Mouse (Mus musculus) stomach, embryonic 14.5 days (tissue): ENCODE data around the gene Xpr1. TPM values are rescaled to one million over a fixed set of nuclear protein-coding genes. Genes with fewer than 3 reads are reported as not detected.

Experiments
- ATAC-seq: fragments of 200-750 bp; cut with Nextera tagmentation; 2 replicates; pipeline ENCODE4 v1.8.0; 2017; ENCODE audit warnings: low read depth, moderate TSS enrichment; ENCODE audit not compliant: insufficient number of reproducible peaks, insufficient read depth, low FRiP score
- H3K27ac ChIP-seq: fragments of 300-500 bp; sonication (generic); 2 replicates; pipeline ENCODE4 v1.5.1; 2014; ENCODE audit warnings: mild to moderate bottlenecking, low read length, moderate library complexity, mixed read lengths
- H3K27me3 ChIP-seq: fragments of 300-500 bp; sonication (generic); 2 replicates; pipeline ENCODE4 v1.6.1; 2014; ENCODE audit warnings: low read length, control low read depth, mixed read lengths; ENCODE audit not compliant: control insufficient read depth, insufficient read depth
- H3K36me3 ChIP-seq: fragments of 300-500 bp; sonication (generic); 2 replicates; pipeline ENCODE4 v1.6.1; 2014; ENCODE audit warnings: mild to moderate bottlenecking, control low read depth, low read length, moderate library complexity, mixed read lengths; ENCODE audit not compliant: control insufficient read depth, insufficient read depth
- H3K4me1 ChIP-seq: fragments of 300-500 bp; sonication (generic); 2 replicates; pipeline ENCODE4 v1.6.1; 2014; ENCODE audit warnings: low read length, control low read depth, mixed read lengths; ENCODE audit not compliant: control insufficient read depth, insufficient read depth
- H3K4me2 ChIP-seq: fragments of 300-500 bp; sonication (generic); replicated peaks from 2 replicates; pipeline ENCODE4 v1.6.1; 2014; ENCODE audit warnings: low read depth, low read length, control low read depth
- H3K4me3 ChIP-seq: fragments of 300-500 bp; sonication (generic); 2 replicates; pipeline ENCODE4 v1.5.1; 2014; ENCODE audit warnings: low read depth, low read length, control low read depth
- H3K9ac ChIP-seq: fragments of 300-500 bp; sonication (generic); replicated peaks from 2 replicates; pipeline ENCODE4 v1.6.1; 2014; ENCODE audit warnings: low read depth, mild to moderate bottlenecking, control low read depth, low read length, moderate library complexity, mixed read lengths
- H3K9me3 ChIP-seq: fragments of 300-500 bp; sonication (generic); 2 replicates; pipeline ENCODE4 v1.6.1; 2016; ENCODE audit warnings: low read depth, low read length, control low read depth; ENCODE audit not compliant: control insufficient read depth
- WGBS: fragments of 180-500 bp; shearing (Covaris S2); extraction: QIAGEN DNeasy Blood & Tissue Kit; methylation state at CpG from one replicate; pipeline ENCODE4 v1.1.7; 2014; 5-methylcytosine and 5-hydroxymethylcytosine counted together
- polyA plus RNA-seq: library from polyadenylated mRNA; unstranded; fragments of >200 nt; fragmentation: Nextera tagmentation; extraction: Ambion mirVana; gene quantifications from 2 replicates; pipeline ENCODE4 v1.2.1, GENCODE M21; 2014

Gene Xpr1
- polyA plus RNA-seq, 1 experiment from 2014 or later: 12.5 TPM

- 68% methylated on average over 13 of the region's 13 CpGs for WGBS
- no peaks in the 10 kb centered on the region for H3K27me3 ChIP-seq
- H3K4me1 ChIP-seq: no peaks in the 10 kb centered on the region
- no peak overlapping the region for H3K9ac ChIP-seq
- no peaks in the 10 kb centered on the region for H3K36me3 ChIP-seq
- ATAC-seq: no peak
- no peak overlapping the region for H3K4me3 ChIP-seq
- no peak overlapping the region for H3K27ac ChIP-seq
- no peak overlapping the region for H3K4me2 ChIP-seq
- no peaks in the 10 kb centered on the region for H3K9me3 ChIP-seq
Measured at GRCm38 (mm10) chr1:155442521-155443001, 25.3 kb upstream of the Xpr1 start.

GRCm38 (mm10) chr1:155439551-155439950, 22.3 kb upstream of the Xpr1 start:
- Histone ChIP-seq H3K9ac (no peak overlapping the region), H3K27ac (no peak overlapping the region), H3K27me3 (no peaks in the 10 kb centered on the region), H3K36me3 (no peaks in the 10 kb centered on the region), H3K4me2 (no peak overlapping the region), H3K4me3 (no peak overlapping the region), H3K4me1 (no peaks in the 10 kb centered on the region), H3K9me3 (no peaks in the 10 kb centered on the region)
- 49% methylated on average over 7 of the region's 7 CpGs for WGBS
- ATAC-seq: no peak

- H3K4me2 ChIP-seq: no peak overlapping the region
- 35% methylated on average over 3 of the region's 3 CpGs for WGBS
- H3K4me1 ChIP-seq: no peaks in the 10 kb centered on the region
- no peaks in the 10 kb centered on the region for H3K27me3 ChIP-seq
- H3K27ac ChIP-seq: no peak overlapping the region
- H3K9me3 ChIP-seq: no peaks in the 10 kb centered on the region
- no peaks in the 10 kb centered on the region for H3K36me3 ChIP-seq
- no peak for ATAC-seq
- H3K4me3 ChIP-seq: no peak overlapping the region
- H3K9ac ChIP-seq: no peak overlapping the region
Measured at GRCm38 (mm10) chr1:155438525-155438924, 21.3 kb upstream of the Xpr1 start.

GRCm38 (mm10) chr1:155429304-155429703, 12.1 kb upstream of the Xpr1 start:
- Histone ChIP-seq H3K4me1 (no peaks in the 10 kb centered on the region), H3K27ac (no peak overlapping the region), H3K9me3 (no peaks in the 10 kb centered on the region), H3K36me3 (no peaks in the 10 kb centered on the region), H3K4me2 (no peak overlapping the region), H3K27me3 (no peaks in the 10 kb centered on the region), H3K9ac (no peak overlapping the region), H3K4me3 (no peak overlapping the region)
- WGBS: 92% methylated on average over 7 of the region's 7 CpGs
- no peak for ATAC-seq

- H3K27ac ChIP-seq: no peak overlapping the region
- H3K4me3 ChIP-seq: no peak overlapping the region
- no peaks in the 10 kb centered on the region for H3K9me3 ChIP-seq
- H3K4me1 ChIP-seq: no peaks in the 10 kb centered on the region
- no peak overlapping the region for H3K4me2 ChIP-seq
- no peaks in the 10 kb centered on the region for H3K36me3 ChIP-seq
- no peak for ATAC-seq
- no peak overlapping the region for H3K9ac ChIP-seq
- 72% methylated on average over 6 of the region's 6 CpGs for WGBS
- H3K27me3 ChIP-seq: no peaks in the 10 kb centered on the region
Measured at GRCm38 (mm10) chr1:155427126-155427865, 10.1 kb upstream of the Xpr1 start.

GRCm38 (mm10) chr1:155425743-155426315, 8.6 kb upstream of the Xpr1 start:
- Histone ChIP-seq H3K27me3 (no peaks in the 10 kb centered on the region), H3K4me1 (no peaks in the 10 kb centered on the region), H3K4me2 (no peak overlapping the region), H3K9me3 (no peaks in the 10 kb centered on the region), H3K9ac (no peak overlapping the region), H3K36me3 (no peaks in the 10 kb centered on the region), H3K4me3 (no peak overlapping the region), H3K27ac (no peak overlapping the region)
- WGBS: 51% methylated on average over 6 of the region's 6 CpGs
- ATAC-seq: no peak

- 80% methylated on average over 5 of the region's 5 CpGs for WGBS
- Histone ChIP-seq H3K4me2 (no peak overlapping the region), H3K9me3 (no peaks in the 10 kb centered on the region), H3K4me3 (no peak overlapping the region), H3K27me3 (no peaks in the 10 kb centered on the region), H3K4me1 (no peaks in the 10 kb centered on the region), H3K36me3 (no peaks in the 10 kb centered on the region), H3K9ac (no peak overlapping the region), H3K27ac (no peak overlapping the region)
- no peak for ATAC-seq
Measured at GRCm38 (mm10) chr1:155425285-155425684, 8.1 kb upstream of the Xpr1 start.

GRCm38 (mm10) chr1:155423801-155424200, 6.6 kb upstream of the Xpr1 start:
- no peak for ATAC-seq
- H3K4me1 ChIP-seq: no peaks in the 10 kb centered on the region

More at GRCm38 (mm10) chr1:155423801-155424200, 6.6 kb upstream of the Xpr1 start:
- H3K27ac ChIP-seq: no peak overlapping the region
- 68% methylated on average over 4 of the region's 4 CpGs for WGBS
- no peak overlapping the region for H3K4me2 ChIP-seq
- H3K9ac ChIP-seq: no peak overlapping the region
- H3K4me3 ChIP-seq: no peak overlapping the region
- no peaks in the 10 kb centered on the region for H3K36me3 ChIP-seq
- no peaks in the 10 kb centered on the region for H3K9me3 ChIP-seq
- H3K27me3 ChIP-seq: no peaks in the 10 kb centered on the region
